Mouse (Mus musculus): Measurements from ENCODE around the gene Ttll2.
"Not testable (repeated sequence)": the region's sequence is repeated elsewhere in the genome, so short reads cannot be mapped to it uniquely, and the experiment has no call there.

The Ttll2 gene

DNA sequence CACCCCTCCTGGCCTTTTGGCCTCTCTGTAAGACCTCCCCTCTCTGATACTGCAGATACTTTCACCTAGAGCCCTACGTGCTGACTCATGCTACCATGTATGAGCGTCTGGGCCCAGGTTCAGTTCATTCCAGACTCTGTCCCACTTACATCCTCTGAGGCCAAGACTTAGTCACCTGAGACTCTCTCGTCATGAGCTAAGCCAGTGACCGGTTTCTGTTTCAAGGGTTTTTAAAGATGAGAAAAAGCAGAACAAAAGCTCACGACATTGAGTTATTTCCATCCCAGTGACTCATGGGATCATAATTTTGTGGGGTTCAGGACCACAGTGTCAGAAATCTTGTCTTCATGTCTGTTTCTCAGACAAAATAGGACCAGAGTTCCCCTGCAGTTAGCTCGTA, 32.7 kb downstream of the Ttll2 start:
- not testable (repeated sequence) for H3K4me1 ChIP-seq (replicated peaks; ENCODE audit: low read depth, low read length); H3K27me3 ChIP-seq (ENCODE audit: insufficient read depth, low read length); H3K36me3 ChIP-seq (ENCODE audit: insufficient read depth, low read length); H3K9me3 ChIP-seq (ENCODE audit: low read length); H3K4me3 ChIP-seq (replicated peaks; ENCODE audit: low read length)

DNA sequence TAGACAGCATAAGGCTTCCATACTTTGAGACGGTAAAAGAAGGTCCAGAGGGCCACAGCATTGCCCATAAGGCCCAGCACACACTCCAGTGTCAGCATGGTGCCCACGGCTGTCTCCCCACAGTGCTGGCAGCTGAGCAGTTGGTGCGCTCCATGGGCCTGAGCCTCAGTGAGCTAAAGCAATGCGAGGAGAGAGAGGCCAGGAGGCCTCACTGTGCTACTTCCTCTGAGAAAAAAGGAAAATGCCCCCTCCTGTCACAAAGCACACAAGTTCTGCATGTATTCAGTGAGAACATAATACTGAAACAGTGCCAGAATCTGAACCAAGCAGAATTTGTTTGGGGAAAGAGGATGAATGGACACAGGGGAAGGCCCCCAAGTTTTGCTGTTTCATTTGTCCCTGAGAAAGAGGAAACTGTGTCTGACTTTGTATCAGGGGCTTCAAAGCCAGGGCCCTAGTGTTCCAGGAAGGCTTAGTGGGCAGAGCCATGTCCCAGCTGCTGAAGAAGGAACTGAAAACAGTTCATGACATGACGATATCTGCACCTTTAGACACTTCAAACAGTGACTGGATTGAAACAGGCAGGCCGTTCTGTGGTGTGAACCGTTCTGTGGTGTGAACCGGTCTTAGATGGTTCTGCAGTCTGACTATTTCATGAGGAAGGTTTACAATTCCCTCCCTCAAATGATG, 36.7 kb downstream of the Ttll2 start:
- not testable (repeated sequence) for H3K4me3 ChIP-seq (replicated peaks; ENCODE audit: low read length); H3K27me3 ChIP-seq (ENCODE audit: insufficient read depth, low read length); H3K4me1 ChIP-seq (replicated peaks; ENCODE audit: low read depth, low read length); H3K9me3 ChIP-seq (ENCODE audit: low read length); H3K36me3 ChIP-seq (ENCODE audit: insufficient read depth, low read length)

DNA sequence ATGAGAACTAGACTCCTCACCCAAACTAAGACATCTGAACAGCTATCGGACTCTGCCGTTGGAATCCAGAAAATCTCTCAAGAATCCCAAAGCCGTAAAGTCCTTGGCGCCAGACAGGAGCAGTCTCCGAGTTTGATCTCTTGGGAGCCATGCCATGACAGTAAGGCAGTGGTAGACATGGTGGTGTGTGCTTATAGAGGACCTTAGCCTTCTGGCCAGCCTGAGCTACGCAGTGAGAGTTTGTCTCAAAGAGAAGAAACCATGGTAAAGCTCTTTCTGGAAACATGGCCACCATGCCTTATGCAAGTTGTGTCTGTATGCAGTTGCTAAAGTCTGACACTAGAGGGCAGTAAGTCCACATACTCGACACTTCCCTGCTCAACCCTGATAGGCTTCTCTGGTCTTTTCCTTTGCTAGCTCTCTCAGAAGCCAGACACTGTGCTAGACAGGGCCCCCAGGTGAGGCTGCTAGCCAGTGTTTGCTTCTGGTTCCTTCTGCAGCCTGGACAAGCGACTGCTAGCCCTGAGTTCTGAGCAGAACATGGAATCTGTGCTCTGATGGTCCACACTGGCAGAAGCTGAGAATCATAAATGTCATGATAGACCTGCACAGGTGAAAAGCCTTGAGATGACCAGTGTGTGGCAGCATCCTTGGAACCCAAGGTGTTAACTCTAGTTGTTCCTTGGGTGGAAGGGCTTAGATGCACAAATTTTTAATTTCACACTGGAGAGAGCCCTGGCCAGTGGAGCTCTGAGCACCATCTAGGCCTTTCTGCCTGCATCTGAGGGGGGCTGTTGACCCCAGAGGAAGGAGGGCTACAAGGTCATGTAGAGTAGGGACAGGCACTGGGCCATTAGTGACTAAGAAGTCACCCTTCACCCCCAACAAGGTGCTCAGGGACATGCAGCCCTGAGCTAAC, 46.0 kb downstream of the Ttll2 start:
- H3K4me1 ChIP-seq (replicated peaks; ENCODE audit: low read depth, low read length); H3K36me3 ChIP-seq (ENCODE audit: insufficient read depth, low read length); H3K9me3 ChIP-seq (ENCODE audit: low read length); H3K4me3 ChIP-seq (replicated peaks; ENCODE audit: low read length); H3K27me3 ChIP-seq (ENCODE audit: insufficient read depth, low read length): not testable (repeated sequence)
- peak; percentile 40 for TF ChIP-seq CTCF (conservative IDR thresholded peaks at IDR 0.05; ENCODE audit: low read length)

Measured in E14TG2a.4 (cell line).